Mouse (Mus musculus): ENCODE results near the gene Rhbdd3. TPM values are rescaled to one million over a fixed set of nuclear protein-coding genes. Genes with fewer than 3 reads are reported as not detected.
A peak's percentile ranks its signal among the peaks of the same experiment; 100 is the strongest.

The Rhbdd3 gene
- polyA plus RNA-seq, 1 experiment from 2014 or later, result 33.6 TPM

DNA sequence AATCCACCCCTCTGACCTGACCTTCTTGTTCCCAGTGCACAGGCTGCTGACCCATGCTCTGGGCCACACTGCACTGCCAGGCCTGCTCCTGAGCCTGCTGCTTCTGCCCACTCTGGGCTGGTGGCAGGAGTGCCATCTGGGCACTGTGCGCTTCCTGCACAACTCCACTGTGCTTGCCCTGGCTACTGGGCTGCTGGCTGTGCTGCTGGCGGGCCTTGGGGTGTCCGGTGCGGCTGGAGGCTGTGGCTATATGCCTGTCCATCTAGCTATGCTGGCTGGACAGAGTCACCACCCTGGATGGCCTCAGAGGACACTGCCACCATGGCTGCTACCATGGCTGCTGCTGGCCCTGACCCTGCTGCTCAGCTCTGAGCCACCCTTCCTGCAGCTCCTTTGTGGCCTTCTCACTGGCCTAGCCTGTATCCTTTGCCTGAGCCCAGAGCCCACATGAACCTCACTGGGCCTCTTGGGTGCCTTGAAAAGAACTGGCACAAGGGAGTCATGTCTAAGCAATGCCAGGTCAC, 5.3 kb downstream of the Rhbdd3 start:
- no peaks in the 10 kb centered on the region for H3K27me3 ChIP-seq (ENCODE audit: low read depth, poor library complexity, severe bottlenecking)
- no peak overlapping the region for H3K4me3 ChIP-seq
- no peak overlapping the region for H3K27ac ChIP-seq (replicated peaks)
- H3K36me3 ChIP-seq, result peaks cover 35% of the 10 kb centered on the region
- H3K9me3 ChIP-seq (replicated peaks), result no peaks in the 10 kb centered on the region
- DNase-seq (ENCODE audit: low spot score), result no peak
- WGBS, result 95% methylated on average over 4 of the region's 4 CpGs
- H3K4me1 ChIP-seq, result peaks cover 16% of the 10 kb centered on the region

GRCm38 (mm10) chr11:5109441-5109840, 10.7 kb downstream of the Rhbdd3 start:
- H3K4me1 ChIP-seq, result peaks cover 7% of the 10 kb centered on the region
- no peak overlapping the region for H3K4me3 ChIP-seq
- no peaks in the 10 kb centered on the region for H3K27me3 ChIP-seq (ENCODE audit: low read depth, poor library complexity, severe bottlenecking)
- H3K36me3 ChIP-seq, result peaks cover 20% of the 10 kb centered on the region
- DNase-seq (ENCODE audit: low spot score), result no peak
- H3K9me3 ChIP-seq (replicated peaks), result no peaks in the 10 kb centered on the region
- H3K27ac ChIP-seq (replicated peaks), result no peak overlapping the region
- WGBS, result 82% methylated on average over 8 of the region's 8 CpGs

GRCm38 (mm10) chr11:5113645-5114044, 14.9 kb downstream of the Rhbdd3 start:
- H3K4me1 ChIP-seq, result peaks cover 7% of the 10 kb centered on the region
- no peak overlapping the region for H3K4me3 ChIP-seq
- H3K36me3 ChIP-seq, result peaks cover 9% of the 10 kb centered on the region
- WGBS, result 88% methylated on average over 7 of the region's 7 CpGs
- no peaks in the 10 kb centered on the region for H3K9me3 ChIP-seq (replicated peaks)
- DNase-seq (ENCODE audit: low spot score), result no peak
- no peaks in the 10 kb centered on the region for H3K27me3 ChIP-seq (ENCODE audit: low read depth, poor library complexity, severe bottlenecking)
- H3K27ac ChIP-seq (replicated peaks), result no peak overlapping the region

DNA sequence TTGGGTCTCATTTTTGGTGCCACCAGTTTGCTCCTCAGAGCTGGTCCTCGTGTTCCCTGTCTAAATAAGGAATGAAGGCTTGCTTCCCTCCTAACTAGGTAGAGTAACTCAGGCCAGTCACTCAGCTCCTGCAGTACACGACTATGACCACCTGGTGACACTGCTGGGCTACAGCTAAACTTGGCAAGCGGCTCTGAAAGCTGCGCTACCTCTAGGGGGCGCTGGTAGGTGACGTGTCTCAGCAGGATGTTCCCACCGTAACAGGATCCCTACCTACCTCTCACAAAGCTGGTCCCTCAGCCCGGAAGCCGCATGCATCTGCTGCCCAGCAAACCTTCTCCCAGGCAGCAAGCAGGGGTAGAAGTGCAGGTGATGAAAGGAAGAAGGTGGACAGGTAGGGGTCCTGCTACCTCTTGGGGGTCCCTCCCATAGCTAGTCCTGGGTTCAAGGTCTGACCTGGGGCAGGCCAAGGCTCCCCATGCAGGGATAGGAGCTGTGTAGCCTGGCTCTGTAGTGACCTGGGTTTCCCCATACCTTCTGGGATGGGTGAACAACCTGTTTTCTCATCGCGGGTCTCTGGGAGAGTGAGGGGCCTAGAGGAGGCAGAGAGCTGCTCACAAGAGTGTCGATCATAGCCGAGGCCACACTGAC, 16.3 kb downstream of the Rhbdd3 start:
- peaks cover 7% of the 10 kb centered on the region for H3K4me1 ChIP-seq
- peak; percentile 85 for DNase-seq (ENCODE audit: low spot score)
- no peaks in the 10 kb centered on the region for H3K9me3 ChIP-seq (replicated peaks)
- no peak overlapping the region for H3K4me3 ChIP-seq
- H3K27me3 ChIP-seq (ENCODE audit: low read depth, poor library complexity, severe bottlenecking), result no peaks in the 10 kb centered on the region
- WGBS, result 28% methylated on average over 13 of the region's 13 CpGs
- no peak overlapping the region; the same call in 1 of the 2 replicates for H3K27ac ChIP-seq (replicated peaks)
- H3K36me3 ChIP-seq, result peaks cover 6% of the 10 kb centered on the region

GRCm38 (mm10) chr11:5125713-5126112, 27.0 kb downstream of the Rhbdd3 start:
- Histone ChIP-seq H3K36me3 (peaks cover 15% of the 10 kb centered on the region), H3K27ac (replicated peaks) (no peak overlapping the region), H3K9me3 (replicated peaks) (peaks cover 3% of the 10 kb centered on the region; the same call in 1 of the 2 replicates), H3K27me3 (ENCODE audit: low read depth, poor library complexity, severe bottlenecking) (no peaks in the 10 kb centered on the region), H3K4me1 (peaks cover 30% of the 10 kb centered on the region), H3K4me3 (no peak overlapping the region)
- WGBS, result 81% methylated on average over 4 of the region's 4 CpGs
- no peak for DNase-seq (ENCODE audit: low spot score)

- peak; percentile 51 for DNase-seq (ENCODE audit: low spot score)
- Histone ChIP-seq H3K4me3 (peak overlapping the region; percentile 27), H3K27ac (replicated peaks) (peak overlapping the region; percentile 85), H3K4me1 (peaks cover 35% of the 10 kb centered on the region), H3K9me3 (replicated peaks) (no peaks in the 10 kb centered on the region), H3K27me3 (ENCODE audit: low read depth, poor library complexity, severe bottlenecking) (no peaks in the 10 kb centered on the region; the same call in 1 of the 2 replicates), H3K36me3 (peaks cover 11% of the 10 kb centered on the region; the same call in 1 of the 2 replicates)
- 14% methylated on average over 5 of the region's 5 CpGs for WGBS
Measured at GRCm38 (mm10) chr11:5129035-5129480, 30.3 kb downstream of the Rhbdd3 start.

GRCm38 (mm10) chr11:5130111-5130665, 31.5 kb downstream of the Rhbdd3 start:
- Histone ChIP-seq H3K4me3 (no peak overlapping the region), H3K4me1 (peaks cover 37% of the 10 kb centered on the region), H3K36me3 (0 out of 2 replicates have a peak, but pooled peaks cover 7% of the 10 kb centered on the region), H3K27ac (replicated peaks) (peak overlapping the region; percentile 85), H3K27me3 (ENCODE audit: low read depth, poor library complexity, severe bottlenecking) (no peaks in the 10 kb centered on the region; the same call in 1 of the 2 replicates), H3K9me3 (replicated peaks) (no peaks in the 10 kb centered on the region)
- no peak for DNase-seq (ENCODE audit: low spot score)
- WGBS, result 59% methylated on average over 4 of the region's 4 CpGs

DNA sequence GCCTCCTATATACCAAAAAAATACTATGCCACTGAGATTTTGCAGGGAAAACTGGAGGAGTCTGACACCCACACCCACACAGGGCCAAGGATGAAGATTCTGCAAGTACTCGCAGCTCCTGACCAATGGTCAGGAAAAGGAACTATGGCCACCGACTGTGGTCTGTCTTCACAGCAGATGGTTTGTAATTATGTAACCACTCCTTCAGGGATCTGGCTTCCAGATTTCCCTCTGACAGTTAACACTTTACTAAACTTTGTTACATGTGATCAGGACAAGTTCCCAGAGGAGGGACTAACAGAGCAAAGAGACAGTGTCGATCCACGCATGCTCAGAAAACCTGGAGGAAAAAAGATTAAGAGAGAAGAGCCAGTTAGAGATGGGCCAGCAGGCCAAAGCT, 34.0 kb downstream of the Rhbdd3 start:
- Histone ChIP-seq H3K4me1 (peaks cover 37% of the 10 kb centered on the region), H3K9me3 (replicated peaks) (no peaks in the 10 kb centered on the region), H3K27me3 (ENCODE audit: low read depth, poor library complexity, severe bottlenecking) (no peaks in the 10 kb centered on the region; the same call in 1 of the 2 replicates), H3K27ac (replicated peaks) (no peak overlapping the region), H3K4me3 (no peak overlapping the region), H3K36me3 (0 out of 2 replicates have a peak, but pooled peaks cover 7% of the 10 kb centered on the region)
- 89% methylated on average over 4 of the region's 4 CpGs for WGBS
- no peak for DNase-seq (ENCODE audit: low spot score)

DNA sequence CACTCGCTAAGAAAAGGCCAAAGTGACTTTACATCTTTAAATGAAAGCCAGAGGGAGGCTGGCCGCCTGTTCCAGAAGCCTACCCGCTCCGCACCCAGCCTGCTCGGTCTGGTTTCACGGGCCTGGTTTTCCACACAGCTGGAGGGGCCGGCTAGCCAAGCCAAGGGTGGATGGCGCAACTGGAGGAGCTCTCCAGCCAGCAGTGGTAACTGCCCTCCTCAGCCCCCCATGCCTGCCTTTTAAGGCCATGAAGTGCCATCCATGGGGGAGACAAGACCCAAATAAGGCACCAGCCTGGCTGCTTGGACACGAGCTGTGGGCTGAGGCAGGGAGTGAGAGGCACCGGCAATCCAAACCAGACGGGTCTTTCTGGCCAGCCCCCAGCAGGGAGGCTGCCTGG, 37.2 kb downstream of the Rhbdd3 start:
- Histone ChIP-seq H3K27ac (replicated peaks) (0 out of 2 replicates have a peak overlapping the region, but pooled peaks have one; percentile 28), H3K4me1 (peaks cover 23% of the 10 kb centered on the region), H3K9me3 (replicated peaks) (no peaks in the 10 kb centered on the region), H3K36me3 (peaks cover 15% of the 10 kb centered on the region), H3K4me3 (no peak overlapping the region), H3K27me3 (ENCODE audit: low read depth, poor library complexity, severe bottlenecking) (no peaks in the 10 kb centered on the region; the same call in 1 of the 2 replicates)
- no peak for DNase-seq (ENCODE audit: low spot score)
- 84% methylated on average over 11 of the region's 11 CpGs for WGBS

DNA sequence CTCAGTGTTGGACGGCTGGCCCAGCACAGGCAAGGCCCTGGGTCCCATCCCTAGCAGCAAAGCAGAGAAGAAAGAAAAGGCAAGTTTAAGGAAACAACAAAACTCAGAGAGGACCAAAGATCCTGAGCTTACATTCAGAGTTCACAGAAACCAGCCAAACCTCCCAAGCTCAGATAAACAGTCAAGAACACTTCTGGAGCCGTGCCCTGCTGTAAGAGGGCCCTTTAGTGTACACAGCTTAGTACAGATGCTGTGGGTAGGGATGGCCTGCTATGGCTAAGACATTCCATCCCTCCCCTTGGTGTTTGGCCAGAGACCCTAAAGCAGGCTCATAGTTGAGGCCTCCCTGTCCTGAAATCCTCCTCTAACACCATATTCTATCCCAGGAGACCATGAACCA, 39.9 kb downstream of the Rhbdd3 start:
- Histone ChIP-seq H3K27me3 (ENCODE audit: low read depth, poor library complexity, severe bottlenecking) (no peaks in the 10 kb centered on the region), H3K4me3 (no peak overlapping the region), H3K9me3 (replicated peaks) (no peaks in the 10 kb centered on the region), H3K4me1 (peaks cover 25% of the 10 kb centered on the region), H3K36me3 (peaks cover 15% of the 10 kb centered on the region), H3K27ac (replicated peaks) (0 out of 2 replicates have a peak overlapping the region, but pooled peaks have one; percentile 52)
- no peak for DNase-seq (ENCODE audit: low spot score)
- 96% methylated on average over 2 of the region's 2 CpGs for WGBS

- Histone ChIP-seq H3K36me3 (peaks cover 11% of the 10 kb centered on the region), H3K9me3 (replicated peaks) (no peaks in the 10 kb centered on the region), H3K27me3 (ENCODE audit: low read depth, poor library complexity, severe bottlenecking) (no peaks in the 10 kb centered on the region), H3K27ac (replicated peaks) (peak overlapping the region; percentile 52; the same call in 1 of the 2 replicates), H3K4me1 (peaks cover 22% of the 10 kb centered on the region), H3K4me3 (no peak overlapping the region)
- 75% methylated on average over 9 of the region's 9 CpGs for WGBS
- DNase-seq (ENCODE audit: low spot score), result no peak
Measured at GRCm38 (mm10) chr11:5139372-5139771, 40.6 kb downstream of the Rhbdd3 start.

DNA sequence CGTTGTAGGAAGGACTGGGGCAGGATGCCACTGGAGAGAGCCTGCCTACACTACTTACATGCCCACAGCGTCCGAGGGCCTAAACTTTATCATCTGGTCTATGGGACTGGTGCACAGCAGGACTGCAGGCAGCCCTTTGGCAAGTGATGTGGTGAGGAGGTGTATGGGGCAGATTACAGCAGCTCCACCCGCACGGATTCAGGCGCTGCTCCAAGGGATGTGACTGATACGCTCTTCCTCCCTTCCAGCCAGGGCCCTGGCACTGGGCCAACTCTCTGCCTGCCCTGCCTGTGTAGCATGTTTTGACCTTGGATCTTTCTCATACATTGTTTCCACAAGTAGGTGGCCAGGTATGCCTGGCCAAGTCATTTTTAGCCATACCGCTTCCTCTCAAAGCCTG, 41.9 kb downstream of the Rhbdd3 start:
- peaks cover 24% of the 10 kb centered on the region for H3K4me1 ChIP-seq
- H3K36me3 ChIP-seq, result peaks cover 11% of the 10 kb centered on the region
- WGBS, result 83% methylated on average over 8 of the region's 8 CpGs
- H3K9me3 ChIP-seq (replicated peaks), result no peaks in the 10 kb centered on the region
- no peak for DNase-seq (ENCODE audit: low spot score)
- peak overlapping the region; percentile 53; the same call in 1 of the 2 replicates for H3K27ac ChIP-seq (replicated peaks)
- H3K27me3 ChIP-seq (ENCODE audit: low read depth, poor library complexity, severe bottlenecking), result no peaks in the 10 kb centered on the region
- no peak overlapping the region for H3K4me3 ChIP-seq

DNA sequence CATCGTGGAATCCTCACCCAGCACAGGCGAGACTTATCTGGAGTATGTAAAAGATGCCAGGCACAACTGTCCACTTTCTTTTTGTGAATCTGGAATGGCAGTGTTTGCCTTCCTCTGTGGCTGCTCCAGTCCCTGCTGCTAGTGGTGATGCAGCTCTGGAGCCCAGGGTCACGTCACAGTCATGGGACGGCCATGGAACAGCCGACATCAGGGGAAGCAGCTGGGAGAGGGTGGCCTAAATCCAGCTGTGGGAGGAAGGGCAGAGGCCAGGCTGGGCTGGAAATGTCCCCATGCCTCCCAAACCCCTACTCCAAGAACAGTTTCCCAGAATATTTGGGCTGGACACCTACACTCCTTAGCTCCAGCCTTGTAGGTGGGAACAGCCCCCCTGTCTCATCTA, 42.5 kb downstream of the Rhbdd3 start:
- Histone ChIP-seq H3K27ac (replicated peaks) (no peak overlapping the region), H3K4me3 (no peak overlapping the region), H3K36me3 (peaks cover 11% of the 10 kb centered on the region), H3K4me1 (peaks cover 31% of the 10 kb centered on the region), H3K9me3 (replicated peaks) (no peaks in the 10 kb centered on the region), H3K27me3 (ENCODE audit: low read depth, poor library complexity, severe bottlenecking) (no peaks in the 10 kb centered on the region)
- 84% methylated on average over 5 of the region's 5 CpGs for WGBS
- DNase-seq (ENCODE audit: low spot score), result no peak
